Mouse (Mus musculus): Measurements from ENCODE around the gene Gm12258. TPM values are rescaled to one million over a fixed set of nuclear protein-coding genes. Genes with fewer than 3 reads are reported as not detected.
A peak's percentile ranks its signal among the peaks of the same experiment; 100 is the strongest.
"Not testable (repeated sequence)": the region's sequence is repeated elsewhere in the genome, so short reads cannot be mapped to it uniquely, and the experiment has no call there.

Gene Gm12258
- 22.6 and 22.8 TPM in 2 replicates for total RNA-seq (2014; rRNA removed)
- 6.2 and 10.2 TPM in 2 replicates for polyA plus RNA-seq (2015; fragmentation: Nextera tagmentation; extraction: Ambion mirVana)

DNA sequence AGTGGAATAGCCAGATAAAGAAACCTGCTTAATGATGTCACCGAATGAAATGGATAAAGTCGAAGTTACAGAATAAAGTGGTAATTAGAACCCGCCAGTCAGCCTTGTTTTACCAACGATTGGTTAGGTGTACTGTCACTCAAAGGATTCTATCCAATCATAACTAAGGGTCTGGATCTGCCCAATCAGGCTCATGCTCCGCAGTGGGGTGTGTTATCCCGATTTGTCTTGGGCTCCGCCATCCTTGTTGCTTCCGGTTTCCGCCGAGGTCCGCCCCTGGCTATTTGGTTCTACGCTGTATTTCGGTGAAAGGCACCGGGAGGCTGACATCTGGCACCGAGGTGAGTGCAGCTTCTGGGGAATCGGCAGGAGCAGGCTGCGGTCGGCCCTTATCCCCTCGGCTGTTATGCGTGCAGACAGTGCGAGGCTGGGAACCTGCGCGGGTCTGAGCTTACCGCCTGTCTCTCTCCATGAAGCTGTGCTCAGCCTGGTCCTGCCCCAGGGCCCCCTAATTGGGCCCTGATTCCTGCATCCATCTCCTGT lies at the start of gene Gm12258:
Gm12258 (plus strand) TSS at position 240 of the 543 bp plus-strand sequence.
- H3K9ac ChIP-seq, result peak within 1 kb of the TSS; percentile 71
- peak within 1 kb of the TSS; percentile 66 for H3K4me3 ChIP-seq (ENCODE audit: low read depth, low read length)
- H3K9me3 ChIP-seq (ENCODE audit: low read length), result no peaks in the 10 kb centered on the region
- peak within 1 kb of the TSS; percentile 75 for H3K4me2 ChIP-seq (ENCODE audit: low read depth)
- ATAC-seq (peak; percentile 100), DNase-seq (peak; percentile 99)
- no peak for TF ChIP-seq CTCF (IDR thresholded peaks at IDR 0.05; ENCODE audit: low read depth)
- H3K27ac ChIP-seq (ENCODE audit: low read depth, low read length), result peak within 1 kb of the TSS; percentile 82
- H3K36me3 ChIP-seq (ENCODE audit: insufficient read depth), result peaks cover 25% of the 10 kb centered on the region
- H3K4me1 ChIP-seq (ENCODE audit: insufficient read depth), result peaks cover 5% of the 10 kb centered on the region
- H3K27me3 ChIP-seq (ENCODE audit: insufficient read depth, low read length), result no peaks in the 10 kb centered on the region
- under 1% methylated on average over 24 of the region's 24 CpGs for WGBS

GRCm38 (mm10) chr11:58799747-58800146 lies 47.2 kb upstream of the Gm12258 start:
- Histone ChIP-seq H3K4me1 (ENCODE audit: insufficient read depth) (no peaks in the 10 kb centered on the region), H3K27ac (ENCODE audit: low read depth, low read length) (no peak overlapping the region), H3K4me2 (ENCODE audit: low read depth) (no peak overlapping the region), H3K9ac (no peak overlapping the region), H3K4me3 (ENCODE audit: low read depth, low read length) (no peak overlapping the region), H3K36me3 (ENCODE audit: insufficient read depth) (no peaks in the 10 kb centered on the region), H3K9me3 (ENCODE audit: low read length) (no peaks in the 10 kb centered on the region), H3K27me3 (ENCODE audit: insufficient read depth, low read length) (no peaks in the 10 kb centered on the region)
- DNase-seq (no peak), ATAC-seq (no peak)
- TF ChIP-seq CTCF (IDR thresholded peaks at IDR 0.05; ENCODE audit: low read depth), result no peak
- WGBS, result 82% methylated on average over 5 of the region's 5 CpGs

DNA sequence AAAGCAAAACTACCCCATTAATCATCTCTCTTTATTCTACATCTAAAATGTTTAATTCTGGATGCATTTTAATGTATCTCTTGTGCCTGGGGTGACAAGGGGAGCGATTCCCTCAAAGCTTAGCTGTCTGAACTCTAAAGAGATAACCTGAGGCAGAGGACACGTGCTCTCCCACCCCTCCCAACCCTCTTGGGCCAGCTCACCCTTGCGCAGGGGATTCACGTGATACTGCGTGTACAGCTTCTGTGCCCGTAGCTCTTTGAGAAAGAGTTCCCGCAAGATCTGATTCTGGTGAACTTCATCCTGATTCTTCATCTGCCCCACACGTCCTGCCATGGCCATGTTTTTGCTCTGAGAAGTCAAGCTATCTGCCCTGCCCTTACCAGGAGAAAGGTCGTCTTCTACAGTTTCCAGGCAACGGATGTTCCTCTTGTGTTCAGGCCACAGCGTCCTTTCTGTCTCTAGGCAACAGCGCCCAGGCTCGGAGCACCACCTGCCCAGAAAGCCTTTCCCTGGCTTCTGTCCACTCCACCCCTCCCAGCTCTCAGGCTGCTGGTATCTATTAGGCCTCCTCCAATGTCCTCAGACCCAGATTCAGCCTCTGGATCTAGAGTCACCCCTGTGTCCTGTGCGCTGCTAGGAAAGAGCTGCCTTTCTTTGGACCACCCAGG lies 45.3 kb upstream of the Gm12258 start, which contains the start of gene Fam183b:
Fam183b (minus strand) TSS at position 403 of the 671 bp plus-strand sequence.
- Histone ChIP-seq H3K4me1 (ENCODE audit: insufficient read depth) (no peaks in the 10 kb centered on the region), H3K27ac (ENCODE audit: low read depth, low read length) (no peak within 1 kb of the TSS), H3K4me2 (ENCODE audit: low read depth) (peak within 1 kb of the TSS; percentile 11; the same call in 1 of the 2 replicates), H3K9me3 (ENCODE audit: low read length) (no peaks in the 10 kb centered on the region), H3K27me3 (ENCODE audit: insufficient read depth, low read length) (no peaks in the 10 kb centered on the region), H3K9ac (no peak within 1 kb of the TSS), H3K36me3 (ENCODE audit: insufficient read depth) (no peaks in the 10 kb centered on the region), H3K4me3 (ENCODE audit: low read depth, low read length) (no peak within 1 kb of the TSS)
- 29% methylated on average over 14 of the region's 14 CpGs for WGBS
- DNase-seq (peak; percentile 58), ATAC-seq (peak; percentile 77)
- no peak for TF ChIP-seq CTCF (IDR thresholded peaks at IDR 0.05; ENCODE audit: low read depth)

DNA sequence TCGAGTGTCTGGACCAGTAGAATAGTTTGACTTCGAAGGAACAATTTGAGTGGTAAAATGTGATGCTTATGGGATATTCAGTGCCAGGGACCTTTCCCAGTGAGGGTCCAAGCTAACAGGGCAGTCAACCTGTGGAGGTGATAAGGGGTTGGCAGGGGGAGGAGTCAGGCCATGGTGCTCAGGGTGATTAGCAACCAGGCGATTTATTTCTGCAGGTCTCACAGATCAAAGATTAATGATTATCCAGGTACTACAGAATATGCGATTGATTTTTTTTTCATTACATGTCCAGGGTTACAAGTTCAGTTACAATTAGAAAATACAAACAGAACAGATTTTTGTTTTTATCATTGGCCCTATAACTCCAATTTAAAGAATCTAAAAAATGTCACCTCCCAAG lies 43.1 kb upstream of the Gm12258 start:
- ATAC-seq (no peak), DNase-seq (no peak)
- Histone ChIP-seq H3K36me3 (ENCODE audit: insufficient read depth) (no peaks in the 10 kb centered on the region), H3K4me2 (ENCODE audit: low read depth) (no peak overlapping the region), H3K27me3 (ENCODE audit: insufficient read depth, low read length) (no peaks in the 10 kb centered on the region), H3K4me3 (ENCODE audit: low read depth, low read length) (no peak overlapping the region), H3K9ac (no peak overlapping the region), H3K9me3 (ENCODE audit: low read length) (no peaks in the 10 kb centered on the region), H3K4me1 (ENCODE audit: insufficient read depth) (no peaks in the 10 kb centered on the region), H3K27ac (ENCODE audit: low read depth, low read length) (no peak overlapping the region)
- 82% methylated on average over 4 of the region's 4 CpGs for WGBS
- no peak for TF ChIP-seq CTCF (IDR thresholded peaks at IDR 0.05; ENCODE audit: low read depth)

DNA sequence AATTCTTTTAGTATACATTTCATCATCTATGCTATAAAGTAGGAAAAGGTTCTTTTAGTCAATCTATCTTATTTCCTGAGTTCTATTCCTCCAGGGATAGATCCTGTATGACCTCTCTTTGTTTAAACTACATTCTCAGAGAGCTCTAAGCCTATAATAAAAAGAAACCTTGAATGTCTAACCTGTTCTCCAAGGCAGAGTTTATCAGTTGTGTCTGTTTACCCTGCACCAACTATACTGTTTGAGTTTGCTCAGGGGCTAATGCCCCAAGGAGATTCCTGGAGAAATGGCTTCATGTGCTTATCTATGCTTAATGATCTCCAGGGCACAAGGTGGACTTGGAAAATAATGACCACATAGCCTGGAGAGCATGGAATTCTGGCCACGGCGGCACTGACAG lies 42.6 kb upstream of the Gm12258 start:
- Histone ChIP-seq H3K4me1 (ENCODE audit: insufficient read depth) (no peaks in the 10 kb centered on the region), H3K4me3 (ENCODE audit: low read depth, low read length) (no peak overlapping the region), H3K9me3 (ENCODE audit: low read length) (no peaks in the 10 kb centered on the region), H3K27me3 (ENCODE audit: insufficient read depth, low read length) (no peaks in the 10 kb centered on the region), H3K27ac (ENCODE audit: low read depth, low read length) (no peak overlapping the region), H3K4me2 (ENCODE audit: low read depth) (no peak overlapping the region), H3K36me3 (ENCODE audit: insufficient read depth) (no peaks in the 10 kb centered on the region), H3K9ac (no peak overlapping the region)
- 82% methylated on average over 2 of the region's 2 CpGs for WGBS
- no peak for TF ChIP-seq CTCF (IDR thresholded peaks at IDR 0.05; ENCODE audit: low read depth)
- no peak for ATAC-seq
- DNase-seq, result no peak

DNA sequence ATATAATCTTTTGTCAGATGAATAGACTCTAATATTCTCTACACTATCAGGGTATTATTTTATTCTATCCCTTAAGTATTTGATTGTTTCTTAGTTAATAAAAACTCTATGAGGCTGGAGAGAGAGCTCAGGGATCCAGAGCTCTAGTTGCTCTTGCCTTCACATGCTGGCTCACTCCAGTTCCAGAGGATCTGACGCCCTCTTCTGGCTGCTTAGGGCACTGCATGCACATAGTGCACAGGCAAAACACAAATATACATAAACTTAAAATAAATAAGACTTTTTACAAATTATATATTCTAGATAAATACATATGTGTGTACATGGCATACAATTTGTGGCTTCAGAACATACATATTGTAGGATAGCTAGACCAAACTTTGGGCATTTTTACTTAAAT lies 35.0 kb upstream of the Gm12258 start:
- no peaks in the 10 kb centered on the region for H3K9me3 ChIP-seq (ENCODE audit: low read length)
- no peak overlapping the region for H3K27ac ChIP-seq (ENCODE audit: low read depth, low read length)
- no peak overlapping the region for H3K4me2 ChIP-seq (ENCODE audit: low read depth)
- no peak overlapping the region for H3K4me3 ChIP-seq (ENCODE audit: low read depth, low read length)
- DNase-seq, result no peak
- TF ChIP-seq CTCF (IDR thresholded peaks at IDR 0.05; ENCODE audit: low read depth), result peak; percentile 39
- H3K27me3 ChIP-seq (ENCODE audit: insufficient read depth, low read length), result no peaks in the 10 kb centered on the region
- H3K4me1 ChIP-seq (ENCODE audit: insufficient read depth), result no peaks in the 10 kb centered on the region
- H3K9ac ChIP-seq, result no peak overlapping the region
- 3% methylated on average over 1 of the region's 1 CpGs for WGBS
- no peaks in the 10 kb centered on the region for H3K36me3 ChIP-seq (ENCODE audit: insufficient read depth)
- ATAC-seq, result no peak

- WGBS, result 63% methylated on average over 1 of the region's 1 CpGs
- H3K9me3 ChIP-seq (ENCODE audit: low read length); H3K4me2 ChIP-seq (ENCODE audit: low read depth); H3K27me3 ChIP-seq (ENCODE audit: insufficient read depth, low read length); H3K4me1 ChIP-seq (ENCODE audit: insufficient read depth); ATAC-seq; H3K36me3 ChIP-seq (ENCODE audit: insufficient read depth); H3K4me3 ChIP-seq (ENCODE audit: low read depth, low read length); H3K27ac ChIP-seq (ENCODE audit: low read depth, low read length); H3K9ac ChIP-seq; DNase-seq: not testable (repeated sequence)
Measured at GRCm38 (mm10) chr11:58814700-58815099, 32.3 kb upstream of the Gm12258 start, which contains the start of gene Olfr313. Olfr313 (plus strand) TSS chr11:58815000.

Measured in forebrain, postnatal 0 days (tissue).